Mouse (Mus musculus) spleen, adult 2 months (tissue): ENCODE data around the gene Dolk. TPM values are rescaled to one million over a fixed set of nuclear protein-coding genes. Genes with fewer than 3 reads are reported as not detected.

Experiments
- DNase-seq, 2 experiments: peaks; one replicate each; pipeline versions ENCODE4 v3.0.0 to v3.0.0-alpha.2; 2012 to 2021; ENCODE audit warnings: low spot score in 2 of 2, low read depth in 1 of 2
- H3K27ac ChIP-seq: fragments of 200-500 bp; 2 replicates; pipeline ENCODE4 v1.5.1; 2012; ENCODE audit warnings: low read length, inconsistent platforms; ENCODE audit not compliant: insufficient read depth
- H3K27me3 ChIP-seq: fragments of 200-500 bp; 2 replicates; pipeline ENCODE4 v1.6.1; 2012; ENCODE audit warnings: mild to moderate bottlenecking, moderate library complexity, low read length, inconsistent platforms; ENCODE audit not compliant: control insufficient read depth, insufficient read depth
- H3K36me3 ChIP-seq: fragments of 200-500 bp; 2 replicates; pipeline ENCODE4 v1.6.1; 2012; ENCODE audit warnings: mild to moderate bottlenecking, low read length, inconsistent platforms; ENCODE audit not compliant: control insufficient read depth, insufficient read depth
- H3K4me1 ChIP-seq: fragments of 200-500 bp; 2 replicates; pipeline ENCODE4 v1.6.1; 2011; ENCODE audit warnings: inconsistent platforms; ENCODE audit not compliant: control insufficient read depth, insufficient read depth, insufficient read length
- H3K4me3 ChIP-seq: fragments of 200-500 bp; 2 replicates; pipeline ENCODE4 v1.5.1; 2011; ENCODE audit warnings: mild to moderate bottlenecking, inconsistent platforms; ENCODE audit not compliant: insufficient read depth, insufficient read length; ENCODE audit errors: extremely low read depth
- CTCF ChIP-seq: fragments of 200-500 bp; IDR thresholded peaks from 2 replicates; pipeline ENCODE4 v1.5.1; 2011; ENCODE audit warnings: mild to moderate bottlenecking, inconsistent platforms; ENCODE audit not compliant: insufficient read depth, insufficient read length, insufficient replicate concordance; ENCODE audit errors: extremely low read depth
- POLR2A ChIP-seq: fragments of 200-500 bp; IDR thresholded peaks from 2 replicates; pipeline ENCODE4 v1.6.1; 2011; ENCODE audit warnings: low read depth, low read length, inconsistent platforms
- WGBS: fragments of 180-500 bp; shearing (Covaris S2); methylation state at CpG from one replicate; pipeline ENCODE4 v1.1.7; 2018; 5-methylcytosine and 5-hydroxymethylcytosine counted together
- polyA plus RNA-seq: library from polyadenylated mRNA; depleted of rRNA; stranded (reverse); fragments of >200 nt; gene quantifications from 2 replicates; pipeline ENCODE4 v1.2.3, GENCODE M21; 2012

Dolk gene
- polyA plus RNA-seq, 1 experiment: 11.0 TPM

- no peak overlapping the region for H3K27ac ChIP-seq
- no peak for DNase-seq
- peaks cover 29% of the 10 kb centered on the region for H3K36me3 ChIP-seq
- H3K4me3 ChIP-seq: no peak overlapping the region
- WGBS: 94% methylated on average over 5 of the region's 5 CpGs
- H3K4me1 ChIP-seq: no peaks in the 10 kb centered on the region
- H3K27me3 ChIP-seq: no peaks in the 10 kb centered on the region
- TF ChIP-seq CTCF: no peak
- no peak for TF ChIP-seq POLR2A
Measured at GRCm38 (mm10) chr2:30316955-30317354, 30.8 kb upstream of the Dolk start.

GRCm38 (mm10) chr2:30316136-30316535 is 30.0 kb upstream of the Dolk start:
- no peak overlapping the region for H3K4me3 ChIP-seq
- no peaks in the 10 kb centered on the region for H3K4me1 ChIP-seq
- TF ChIP-seq CTCF (no peak), POLR2A (no peak)
- H3K27ac ChIP-seq: no peak overlapping the region
- WGBS: 96% methylated on average over 4 of the region's 4 CpGs
- H3K36me3 ChIP-seq: peaks cover 29% of the 10 kb centered on the region
- H3K27me3 ChIP-seq: no peaks in the 10 kb centered on the region
- no peak for DNase-seq

DNA sequence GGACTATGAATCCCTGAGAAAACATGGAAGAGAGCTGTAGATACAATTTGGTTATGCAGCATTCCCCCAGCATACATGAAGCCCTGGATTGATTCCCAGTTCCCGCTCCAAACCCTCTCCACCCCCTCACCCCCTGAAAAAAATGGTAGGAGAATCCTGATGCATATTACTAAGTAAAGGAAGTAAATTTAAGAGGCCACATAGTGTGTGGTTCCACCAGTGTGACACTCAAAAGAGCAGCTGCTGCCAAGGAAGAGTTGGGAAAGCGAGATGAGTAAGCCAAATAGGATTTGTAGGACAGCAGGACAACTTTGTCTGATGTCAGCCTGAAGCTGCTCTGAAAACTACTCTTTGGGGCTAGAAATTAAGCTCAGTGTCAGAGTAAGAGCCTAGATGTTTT is 25.3 kb upstream of the Dolk start:
- Histone ChIP-seq H3K4me3 (no peak overlapping the region), H3K36me3 (peaks cover 41% of the 10 kb centered on the region), H3K27ac (no peak overlapping the region), H3K27me3 (no peaks in the 10 kb centered on the region), H3K4me1 (no peaks in the 10 kb centered on the region)
- TF ChIP-seq CTCF: no peak
- TF ChIP-seq POLR2A: no peak
- WGBS: 92% methylated on average over 2 of the region's 2 CpGs
- DNase-seq: no peak

- no peak for TF ChIP-seq CTCF
- TF ChIP-seq POLR2A: no peak
- no peak overlapping the region for H3K4me3 ChIP-seq
- no peaks in the 10 kb centered on the region for H3K4me1 ChIP-seq
- peaks cover 46% of the 10 kb centered on the region for H3K36me3 ChIP-seq
- DNase-seq: no peak
- WGBS: 75% methylated on average over 3 of the region's 3 CpGs
- no peak overlapping the region for H3K27ac ChIP-seq
- no peaks in the 10 kb centered on the region for H3K27me3 ChIP-seq
Measured at GRCm38 (mm10) chr2:30309351-30309750, 23.2 kb upstream of the Dolk start.

DNA sequence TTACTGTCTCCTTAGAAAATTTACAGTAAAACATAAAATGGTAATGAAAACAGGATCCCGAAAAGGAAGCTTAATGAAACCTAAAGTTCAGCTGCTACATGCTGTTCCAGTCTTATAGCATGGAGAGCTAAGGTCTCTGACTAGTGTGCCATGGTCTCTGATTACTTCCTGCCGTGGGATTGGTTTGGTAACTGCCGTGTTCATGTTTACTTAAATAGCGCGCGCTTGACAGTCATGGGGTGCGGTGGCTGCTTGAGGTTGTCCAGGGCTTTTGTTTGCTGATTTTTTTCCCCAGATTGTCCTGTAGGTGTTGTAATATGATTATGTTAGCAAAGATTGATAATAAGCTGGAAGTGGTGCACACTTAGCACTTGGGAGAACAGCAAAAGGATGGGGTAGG is 20.0 kb upstream of the Dolk start:
- Histone ChIP-seq H3K4me3 (no peak overlapping the region), H3K27ac (no peak overlapping the region), H3K36me3 (peaks cover 45% of the 10 kb centered on the region), H3K27me3 (no peaks in the 10 kb centered on the region), H3K4me1 (no peaks in the 10 kb centered on the region)
- WGBS: 84% methylated on average over 7 of the region's 7 CpGs
- TF ChIP-seq CTCF (no peak), POLR2A (no peak)
- no peak for DNase-seq

DNA sequence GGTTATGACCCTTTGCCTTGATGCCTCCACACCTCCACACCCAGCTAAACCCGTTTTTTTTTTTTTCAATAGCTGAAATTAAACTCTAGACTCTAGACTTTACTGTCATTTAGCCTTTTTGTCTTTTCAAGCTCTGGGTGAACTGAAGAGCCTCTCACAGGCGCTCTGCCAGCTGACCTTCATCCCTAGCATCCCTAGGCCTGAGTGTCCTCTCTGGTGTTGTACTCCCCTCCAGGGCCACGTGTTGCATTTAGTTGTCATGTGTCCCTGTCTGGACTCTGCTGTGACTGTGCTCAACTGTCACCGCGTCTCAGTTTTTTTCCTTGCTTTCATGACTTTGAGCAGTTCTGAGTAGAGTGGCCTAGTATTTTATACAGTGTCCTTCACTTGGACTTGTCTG is 13.8 kb upstream of the Dolk start:
- Histone ChIP-seq H3K36me3 (peaks cover 24% of the 10 kb centered on the region), H3K4me1 (no peaks in the 10 kb centered on the region), H3K27ac (no peak overlapping the region), H3K4me3 (no peak overlapping the region), H3K27me3 (no peaks in the 10 kb centered on the region)
- no peak for TF ChIP-seq CTCF
- no peak for TF ChIP-seq POLR2A
- WGBS: 91% methylated on average over 5 of the region's 5 CpGs
- no peak for DNase-seq

DNA sequence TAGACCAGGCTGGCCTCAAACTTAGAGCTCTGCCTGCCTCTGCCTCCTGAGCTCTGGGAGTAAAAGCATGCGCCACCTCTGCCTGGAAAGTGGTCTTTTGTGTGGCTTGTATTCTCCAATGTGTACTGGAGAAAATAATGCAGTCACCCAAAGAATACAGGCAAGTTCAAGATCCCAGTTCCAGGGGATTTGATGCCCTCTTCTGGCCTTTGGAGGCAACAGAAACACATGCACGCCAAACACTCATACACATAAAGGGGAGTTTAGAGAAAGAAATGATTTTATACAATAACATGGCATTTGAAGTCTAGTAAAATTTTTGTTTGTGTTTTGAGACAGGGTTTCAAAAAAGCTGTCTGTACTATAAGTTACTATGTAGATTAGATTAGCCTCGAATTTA is 13.4 kb upstream of the Dolk start:
- H3K27me3 ChIP-seq: no peaks in the 10 kb centered on the region
- DNase-seq: no peak
- no peak overlapping the region for H3K4me3 ChIP-seq
- no peaks in the 10 kb centered on the region for H3K4me1 ChIP-seq
- 84% methylated on average over 3 of the region's 3 CpGs for WGBS
- H3K36me3 ChIP-seq: peaks cover 21% of the 10 kb centered on the region
- H3K27ac ChIP-seq: no peak overlapping the region
- TF ChIP-seq POLR2A (no peak), CTCF (no peak)
